Mouse (Mus musculus) ES-Bruce4 (cell line): Measurements from ENCODE around the gene Gm10668. TPM values are rescaled to one million over a fixed set of nuclear protein-coding genes. Genes with fewer than 3 reads are reported as not detected.
"Not testable (repeated sequence)": the region's sequence is repeated elsewhere in the genome, so short reads cannot be mapped to it uniquely, and the experiment has no call there.

Experiments used
- H3K27ac ChIP-seq: 2 replicates; pipeline ENCODE4 v1.5.1; 2012; ENCODE audit warnings: low read length, inconsistent platforms; ENCODE audit not compliant: insufficient read depth
- H3K27me3 ChIP-seq: 2 replicates; pipeline ENCODE4 v1.6.1; 2012; ENCODE audit warnings: mild to moderate bottlenecking, low read length, inconsistent platforms; ENCODE audit not compliant: control insufficient read depth, poor library complexity, insufficient read depth, severe bottlenecking
- H3K36me3 ChIP-seq: 2 replicates; pipeline ENCODE4 v1.6.1; 2012; ENCODE audit warnings: inconsistent platforms, mild to moderate bottlenecking, low read length, moderate library complexity; ENCODE audit not compliant: control insufficient read depth, poor library complexity, insufficient read depth, severe bottlenecking
- H3K4me1 ChIP-seq: one replicate; pipeline ENCODE4 v1.8.1; 2011; ENCODE audit warnings: low read length; ENCODE audit not compliant: control insufficient read depth, insufficient read depth
- H3K4me3 ChIP-seq: 2 replicates; pipeline ENCODE4 v1.5.1; 2011; ENCODE audit warnings: low read depth, mild to moderate bottlenecking, low read length
- H3K9ac ChIP-seq: 2 replicates; pipeline ENCODE4 v1.6.1; 2012; ENCODE audit warnings: low read depth, mild to moderate bottlenecking, inconsistent platforms; ENCODE audit not compliant: poor library complexity, severe bottlenecking
- H3K9me3 ChIP-seq: replicated peaks from 2 replicates; pipeline ENCODE4 v1.6.1; 2012; ENCODE audit warnings: mild to moderate bottlenecking, low read length, inconsistent platforms; ENCODE audit not compliant: control insufficient read depth, poor library complexity, insufficient read depth, severe bottlenecking
- polyA plus RNA-seq: library from polyadenylated mRNA; stranded (reverse); fragments of >200 nt; gene quantifications from 2 replicates; pipeline ENCODE4 v1.2.4, GENCODE M21; 2011; ENCODE audit warnings: low read depth; ENCODE audit not compliant: missing spikeins, insufficient read depth, insufficient read length

Gm10668 gene
- not detected in 2 replicates for polyA plus RNA-seq

DNA sequence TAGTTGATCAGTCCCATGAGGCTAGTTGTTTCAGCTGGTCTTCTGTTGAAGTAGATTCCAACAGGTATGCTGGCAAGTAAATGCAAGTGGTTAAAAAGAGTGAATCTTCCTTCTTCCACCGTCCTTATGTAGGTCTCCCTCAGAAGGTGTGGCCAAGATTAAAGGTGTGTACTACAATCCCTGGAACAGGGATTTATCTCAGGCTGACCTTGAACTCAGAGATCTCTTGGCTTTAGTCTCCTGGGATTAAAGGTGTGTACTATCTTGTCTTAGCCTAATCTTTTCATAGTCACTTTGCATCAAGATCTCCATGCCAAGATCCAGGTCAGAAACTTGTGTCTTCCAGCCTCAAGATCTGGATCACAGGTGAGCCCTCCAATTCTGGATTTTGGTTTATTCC is at the start of gene Gm10668:
Gene Gm10668, minus strand, starts transcription at position 101 of the 400 bp plus-strand sequence.
- H3K27ac ChIP-seq, H3K27me3 ChIP-seq, H3K4me1 ChIP-seq, H3K9me3 ChIP-seq, H3K9ac ChIP-seq, H3K36me3 ChIP-seq, H3K4me3 ChIP-seq: not testable (repeated sequence)

DNA sequence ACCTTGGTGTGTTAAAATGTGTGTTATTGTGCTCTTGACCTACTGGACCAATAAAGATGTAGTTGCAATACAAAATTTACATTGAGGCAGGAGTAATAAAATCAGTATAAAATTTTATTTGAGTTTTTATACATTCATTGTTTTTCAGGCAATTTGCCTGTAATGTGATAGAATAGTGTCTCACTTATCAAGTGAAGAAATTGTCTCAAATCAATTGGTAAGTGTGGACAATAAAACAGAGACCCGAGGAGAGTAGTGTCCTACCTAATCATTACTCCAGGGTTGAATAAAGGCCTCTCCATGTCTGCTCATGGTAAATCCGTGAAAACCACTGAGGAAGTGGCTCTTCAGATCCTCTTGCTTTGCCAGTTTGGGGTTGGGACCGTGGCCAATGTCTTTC is 40.5 kb upstream of the Gm10668 start, which contains the start of gene Vmn1r112:
Gene Vmn1r112, plus strand, starts transcription at position 301 of the 400 bp plus-strand sequence.
- not testable (repeated sequence) for H3K36me3 ChIP-seq, H3K9me3 ChIP-seq, H3K27me3 ChIP-seq, H3K9ac ChIP-seq, H3K4me1 ChIP-seq, H3K4me3 ChIP-seq, H3K27ac ChIP-seq

DNA sequence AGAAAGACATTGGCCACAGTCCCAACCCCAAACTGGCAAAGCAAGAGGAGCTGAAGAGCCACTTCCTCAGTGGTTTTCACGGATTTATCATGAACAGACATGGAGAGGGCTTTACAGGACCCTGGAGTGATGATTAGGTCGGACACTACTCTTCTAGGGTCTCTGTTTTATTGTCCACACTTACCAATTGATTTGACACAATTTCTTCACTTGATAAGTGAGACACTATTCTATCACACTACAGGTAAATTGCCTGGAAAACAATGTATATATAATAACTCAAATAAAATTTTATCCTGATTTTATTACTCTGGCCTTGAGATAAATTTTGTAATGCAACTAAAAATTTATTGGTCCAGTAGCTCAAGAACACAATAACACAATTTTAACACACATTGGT is 27.3 kb downstream of the Gm10668 start, which contains the start of gene Vmn1r111:
Gene Vmn1r111, minus strand, starts transcription at position 101 of the 400 bp plus-strand sequence.
- not testable (repeated sequence) for H3K27me3 ChIP-seq, H3K27ac ChIP-seq, H3K9ac ChIP-seq, H3K4me1 ChIP-seq, H3K36me3 ChIP-seq, H3K9me3 ChIP-seq, H3K4me3 ChIP-seq

Other genes with a start within 250 kb of the Gm10668 start
- not detected in 2 replicates for gene Vmn1r103, start 220.1 kb downstream of the Gm10668 start, polyA plus RNA-seq
- gene Vmn1r104, start 196.8 kb downstream of the Gm10668 start, polyA plus RNA-seq = not detected in 2 replicates
- not detected in 2 replicates for gene Gm5726, start 184.9 kb downstream of the Gm10668 start, polyA plus RNA-seq
- not detected in 2 replicates for gene Gm4141, start 154.4 kb downstream of the Gm10668 start, polyA plus RNA-seq
- gene Gm4513, start 131.6 kb downstream of the Gm10668 start, polyA plus RNA-seq = not detected in 2 replicates
- gene Vmn1r107, start 61.7 kb downstream of the Gm10668 start, polyA plus RNA-seq = not detected in 2 replicates
- not detected in 2 replicates for gene Vmn1r111, start 27.4 kb downstream of the Gm10668 start, polyA plus RNA-seq
- gene Vmn1r112, start 40.6 kb upstream of the Gm10668 start, polyA plus RNA-seq = not detected in 2 replicates
- not detected in 2 replicates for gene Vmn1r113, start 56.7 kb upstream of the Gm10668 start, polyA plus RNA-seq
- not detected in 2 replicates for gene Vmn1r114, start 81.6 kb upstream of the Gm10668 start, polyA plus RNA-seq
- not detected in 2 replicates for gene Vmn1r115, start 114.4 kb upstream of the Gm10668 start, polyA plus RNA-seq
- gene Vmn1r116, start 141.6 kb upstream of the Gm10668 start, polyA plus RNA-seq = not detected in 2 replicates
- gene Vmn1r117, start 153.5 kb upstream of the Gm10668 start, polyA plus RNA-seq = not detected in 2 replicates
- not detected in 2 replicates for gene Vmn1r118, start 181.7 kb upstream of the Gm10668 start, polyA plus RNA-seq